Mouse (Mus musculus): ENCODE results near the gene Snrpa.

GRCm38 (mm10) chr7:27162780-27163449 lies 33.2 kb downstream of the Snrpa start:
- TF ChIP-seq CTCF (IDR thresholded peaks at IDR 0.05; ENCODE audit: control insufficient read depth, insufficient read depth, insufficient replicate concordance, low read depth, low read length): no peak
- TF ChIP-seq POLR2A (IDR thresholded peaks at IDR 0.05; ENCODE audit: control insufficient read depth, low read depth, low read length): no peak
